Mouse (Mus musculus) lung, adult 2 months (tissue): ENCODE measurements around the gene Gkap1. TPM values are rescaled to one million over a fixed set of nuclear protein-coding genes. Genes with fewer than 3 reads are reported as not detected.

Experiments used
- DNase-seq: peaks from one replicate; pipeline ENCODE4 v3.0.0; 2022
- H3K4me1 ChIP-seq: fragments of 200-500 bp; 2 replicates; pipeline ENCODE4 v1.6.1; 2011; ENCODE audit warnings: low read length; ENCODE audit not compliant: control insufficient read depth, insufficient read depth
- H3K4me3 ChIP-seq: fragments of 200-500 bp; replicated peaks from 2 replicates; pipeline ENCODE3; 2011; ENCODE audit warnings: low read depth, mild to moderate bottlenecking, control low read depth, low read length; ENCODE audit errors: extremely low read depth
- CTCF ChIP-seq: fragments of 200-500 bp; IDR thresholded peaks from 2 replicates; pipeline ENCODE4 v1.5.1; 2011; ENCODE audit warnings: mild to moderate bottlenecking, low read length, control low read depth; ENCODE audit not compliant: insufficient read depth
- POLR2A ChIP-seq: fragments of 200-500 bp; IDR thresholded peaks from 2 replicates; pipeline ENCODE4 v1.6.1; 2011; ENCODE audit warnings: low read depth, mild to moderate bottlenecking, control low read depth, low read length, borderline replicate concordance; ENCODE audit errors: extremely low read depth
- WGBS: fragments of 180-500 bp; shearing (Covaris S2); methylation state at CpG from one replicate; pipeline ENCODE4 v1.1.7; 2018; 5-methylcytosine and 5-hydroxymethylcytosine counted together
- polyA plus RNA-seq: library from polyadenylated mRNA; depleted of rRNA; stranded (reverse); fragments of >200 nt; gene quantifications from 2 replicates; pipeline ENCODE4 v1.2.3, GENCODE M21; 2012

The Gkap1 gene
- polyA plus RNA-seq, 1 experiment: 6.0 TPM

GRCm38 (mm10) chr13:58274259-58274991 is 1.1 kb downstream of the Gkap1 start:
- Histone ChIP-seq H3K4me1 (peaks cover 6% of the 10 kb centered on the region), H3K4me3 (peak overlapping the region; percentile 72)
- DNase-seq: peak; percentile 69
- WGBS: under 1% methylated on average over 83 of the region's 84 CpGs
- no peak for TF ChIP-seq CTCF
- TF ChIP-seq POLR2A: no peak

- TF ChIP-seq POLR2A (no peak), CTCF (no peak)
- peak; percentile 47 for DNase-seq
- Histone ChIP-seq H3K4me1 (peaks cover 6% of the 10 kb centered on the region), H3K4me3 (peak overlapping the region; percentile 72)
- 1% methylated on average over 108 of the region's 115 CpGs for WGBS
Measured at GRCm38 (mm10) chr13:58273411-58274258, 1.9 kb downstream of the Gkap1 start.

GRCm38 (mm10) chr13:58266864-58267263 is 8.6 kb downstream of the Gkap1 start:
- Histone ChIP-seq H3K4me3 (no peak overlapping the region), H3K4me1 (no peaks in the 10 kb centered on the region; the same call in 1 of the 2 replicates)
- DNase-seq: no peak
- no peak for TF ChIP-seq POLR2A
- TF ChIP-seq CTCF: no peak
- WGBS: 86% methylated on average over 3 of the region's 3 CpGs

GRCm38 (mm10) chr13:58263546-58263945 is 12.0 kb downstream of the Gkap1 start:
- no peak for DNase-seq
- no peak for TF ChIP-seq POLR2A
- TF ChIP-seq CTCF: no peak
- WGBS: 84% methylated on average over 8 of the region's 8 CpGs
- Histone ChIP-seq H3K4me1 (no peaks in the 10 kb centered on the region; the same call in 1 of the 2 replicates), H3K4me3 (no peak overlapping the region)

GRCm38 (mm10) chr13:58261674-58262073 is 13.8 kb downstream of the Gkap1 start:
- Histone ChIP-seq H3K4me3 (no peak overlapping the region), H3K4me1 (no peaks in the 10 kb centered on the region; the same call in 1 of the 2 replicates)
- DNase-seq: no peak
- 88% methylated on average over 4 of the region's 4 CpGs for WGBS
- TF ChIP-seq CTCF: no peak
- no peak for TF ChIP-seq POLR2A

- no peak overlapping the region for H3K4me3 ChIP-seq
- DNase-seq: no peak
- TF ChIP-seq CTCF (no peak), POLR2A (no peak)
- H3K4me1 ChIP-seq: no peaks in the 10 kb centered on the region
- whole genome bisulfite sequencing: 90% methylated on average over 1 of the region's 1 CpGs
Measured at GRCm38 (mm10) chr13:58253268-58253667, 22.2 kb downstream of the Gkap1 start.

GRCm38 (mm10) chr13:58248957-58249356 is 26.5 kb downstream of the Gkap1 start:
- peaks cover 6% of the 10 kb centered on the region; the same call in 1 of the 2 replicates for H3K4me1 ChIP-seq
- no peak for DNase-seq
- TF ChIP-seq CTCF: no peak
- no peak for TF ChIP-seq POLR2A
- no peak overlapping the region for H3K4me3 ChIP-seq
- 85% methylated on average over 5 of the region's 5 CpGs for WGBS

- TF ChIP-seq POLR2A (no peak), CTCF (no peak)
- Histone ChIP-seq H3K4me3 (no peak overlapping the region), H3K4me1 (no peaks in the 10 kb centered on the region)
- 89% methylated on average over 7 of the region's 7 CpGs for WGBS
- no peak for DNase-seq
Measured at GRCm38 (mm10) chr13:58236536-58236935, 39.0 kb downstream of the Gkap1 start.

- peak; percentile 52 for DNase-seq
- whole genome bisulfite sequencing: 41% methylated on average over 5 of the region's 5 CpGs
- H3K4me3 ChIP-seq: no peak overlapping the region
- H3K4me1 ChIP-seq: no peaks in the 10 kb centered on the region
- peak; percentile 76 for TF ChIP-seq CTCF
- TF ChIP-seq POLR2A: no peak
Measured at GRCm38 (mm10) chr13:58232611-58233010, 42.9 kb downstream of the Gkap1 start.
